Mouse (Mus musculus) c-Kit-positive CD71-positive TER-119-negative erythroid progenitor cells, embryonic 14.5 days (primary cell): Measurements from ENCODE around the gene Hoxa13.

Experiments
- DNase-seq: peaks from one replicate; pipeline ENCODE4 v3.0.0-alpha.2; 2013; ENCODE audit warnings: low read depth

Gene Hoxa13

GRCm38 (mm10) chr6:52260654-52261575, at the start of gene Hoxa13:
Hoxa13 (minus strand) TSS chr6:52260880.
- DNase-seq, result no peak

DNA sequence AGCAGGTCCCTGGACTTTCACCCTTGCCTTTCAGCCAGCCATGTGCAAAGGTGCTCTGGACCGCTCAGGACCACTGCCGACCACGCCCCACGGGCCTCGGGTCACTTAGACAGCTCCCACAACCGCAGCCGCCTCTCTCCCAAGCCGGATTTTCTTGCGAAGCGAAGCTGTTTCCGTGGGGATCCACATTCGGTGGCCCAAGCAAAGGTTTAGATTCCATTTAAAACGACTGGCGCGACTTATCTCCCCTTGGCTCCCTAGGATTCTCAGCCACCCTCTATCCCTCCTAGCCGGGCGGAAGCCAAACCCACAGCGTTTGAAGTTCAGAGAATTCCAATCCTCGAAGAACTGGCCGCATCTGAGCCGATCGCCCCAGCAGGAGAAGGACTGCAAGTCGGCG, 49.7 kb upstream of the Hoxa13 start:
- no peak for DNase-seq

- no peak for DNase-seq
Measured at GRCm38 (mm10) chr6:52309766-52310165, 49.1 kb upstream of the Hoxa13 start.

GRCm38 (mm10) chr6:52305877-52306389, 45.3 kb upstream of the Hoxa13 start:
- no peak for DNase-seq

DNA sequence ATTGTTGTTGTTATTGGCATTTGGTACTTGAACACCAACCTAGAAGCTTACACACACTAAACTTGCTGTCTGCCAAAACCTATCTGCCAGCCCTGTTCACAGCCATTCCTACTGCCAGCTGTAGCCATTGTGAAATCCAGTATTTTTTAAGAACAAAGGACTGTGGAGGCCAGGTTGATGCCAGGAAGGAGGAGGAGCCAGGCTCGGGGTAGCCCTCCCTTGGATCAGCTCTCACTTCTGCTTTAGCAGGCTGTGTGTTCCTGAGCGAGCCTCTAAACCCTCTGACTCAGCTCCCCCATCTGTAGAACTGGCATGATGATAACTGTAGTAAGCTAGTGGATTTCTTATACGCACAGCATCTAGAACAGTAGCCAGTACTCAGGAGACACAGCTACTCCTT, 42.7 kb upstream of the Hoxa13 start:
- no peak for DNase-seq

DNA sequence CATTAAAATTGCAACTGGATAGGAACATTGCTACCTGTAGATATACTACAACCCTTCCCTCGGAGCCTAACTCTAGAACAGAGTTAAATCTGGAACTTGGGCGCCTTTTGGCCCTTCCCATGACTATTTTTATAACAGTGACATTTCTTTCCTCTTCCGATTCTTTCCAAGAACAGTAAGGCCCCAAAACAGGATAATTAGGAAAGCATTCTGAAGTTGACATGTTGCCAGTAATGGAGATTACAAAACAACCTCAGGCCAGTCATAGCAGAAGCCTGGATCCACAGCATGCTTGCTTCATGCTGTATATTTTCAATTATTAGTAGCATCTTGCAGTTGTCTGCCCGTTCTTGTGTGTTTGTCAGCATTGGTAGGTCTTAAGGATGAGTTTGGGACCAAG, 40.1 kb upstream of the Hoxa13 start:
- no peak for DNase-seq

- no peak for DNase-seq
Measured at GRCm38 (mm10) chr6:52298511-52298910, 37.8 kb upstream of the Hoxa13 start.

- no peak for DNase-seq
Measured at GRCm38 (mm10) chr6:52294616-52295015, 33.9 kb upstream of the Hoxa13 start.

DNA sequence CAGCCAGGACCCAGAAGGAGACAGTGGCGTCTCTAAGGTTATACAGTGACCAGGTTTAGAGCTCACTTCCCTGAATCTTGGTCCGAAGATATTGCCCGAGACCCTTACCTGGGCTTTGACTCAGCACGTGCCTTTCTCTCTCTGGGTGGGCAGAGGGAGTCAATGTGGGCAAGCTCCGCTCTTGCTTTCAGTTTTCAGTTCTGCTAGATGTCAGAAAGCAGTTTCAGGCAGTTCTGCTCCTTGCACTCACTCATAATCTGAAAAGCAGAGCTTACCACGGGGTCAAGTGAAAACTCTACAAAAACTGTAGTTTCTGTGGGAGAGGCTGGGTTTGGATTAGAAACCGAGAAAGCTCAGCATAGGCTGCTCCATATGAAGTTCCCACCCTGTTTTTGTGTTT, 31.6 kb upstream of the Hoxa13 start:
- no peak for DNase-seq

- DNase-seq, result no peak
Measured at GRCm38 (mm10) chr6:52291021-52291860, 30.6 kb upstream of the Hoxa13 start.

- DNase-seq, result no peak
Measured at GRCm38 (mm10) chr6:52290186-52290585, 29.5 kb upstream of the Hoxa13 start.

GRCm38 (mm10) chr6:52283896-52284295, 23.2 kb upstream of the Hoxa13 start:
- no peak for DNase-seq

DNA sequence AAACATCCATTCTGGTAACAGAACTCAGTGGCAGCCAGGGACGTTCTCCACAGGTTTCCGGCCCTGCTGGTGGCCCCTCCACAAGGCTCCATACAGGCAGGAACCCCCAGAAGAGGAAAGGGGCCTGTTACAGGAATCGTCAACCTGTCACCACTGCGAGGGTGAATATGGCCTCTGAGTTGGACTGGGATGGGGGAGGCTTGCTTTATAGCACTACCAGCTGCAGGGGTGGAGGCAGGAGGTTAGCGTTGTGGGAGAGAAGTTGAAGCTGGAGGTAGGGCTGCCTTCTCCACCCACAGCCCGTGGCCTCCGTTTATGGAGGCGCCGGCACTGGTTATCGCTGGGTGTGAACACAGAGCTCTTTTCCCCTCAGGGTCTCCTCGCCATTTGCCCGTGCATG, 20.4 kb upstream of the Hoxa13 start:
- DNase-seq, result no peak

DNA sequence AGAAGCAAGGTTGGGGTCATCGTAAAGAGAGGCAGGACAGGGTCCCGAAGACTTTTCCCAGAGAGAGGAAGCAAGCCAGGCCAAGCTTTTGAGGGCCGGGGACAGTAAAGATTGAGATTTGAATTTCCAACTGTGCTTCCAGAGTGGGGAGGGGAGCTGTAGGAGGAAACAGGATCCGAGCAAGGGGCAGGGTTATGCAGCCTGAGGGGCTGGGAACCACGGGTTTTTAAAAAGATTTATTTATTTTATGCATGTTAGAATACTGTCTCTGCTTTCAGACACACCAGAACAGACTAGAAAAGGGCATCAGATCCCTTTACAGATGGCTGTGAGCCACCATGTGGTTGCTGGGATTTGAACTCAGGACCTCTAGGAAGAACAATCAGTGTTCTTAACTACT, 16.2 kb upstream of the Hoxa13 start:
- no peak for DNase-seq

GRCm38 (mm10) chr6:52276382-52276781, 15.7 kb upstream of the Hoxa13 start:
- DNase-seq, result no peak

- no peak for DNase-seq
Measured at GRCm38 (mm10) chr6:52275563-52276280, 15.0 kb upstream of the Hoxa13 start.

- DNase-seq, result no peak
Measured at GRCm38 (mm10) chr6:52274576-52274975, 13.9 kb upstream of the Hoxa13 start.

- DNase-seq, result no peak
Measured at GRCm38 (mm10) chr6:52273656-52274280, 13.1 kb upstream of the Hoxa13 start.

DNA sequence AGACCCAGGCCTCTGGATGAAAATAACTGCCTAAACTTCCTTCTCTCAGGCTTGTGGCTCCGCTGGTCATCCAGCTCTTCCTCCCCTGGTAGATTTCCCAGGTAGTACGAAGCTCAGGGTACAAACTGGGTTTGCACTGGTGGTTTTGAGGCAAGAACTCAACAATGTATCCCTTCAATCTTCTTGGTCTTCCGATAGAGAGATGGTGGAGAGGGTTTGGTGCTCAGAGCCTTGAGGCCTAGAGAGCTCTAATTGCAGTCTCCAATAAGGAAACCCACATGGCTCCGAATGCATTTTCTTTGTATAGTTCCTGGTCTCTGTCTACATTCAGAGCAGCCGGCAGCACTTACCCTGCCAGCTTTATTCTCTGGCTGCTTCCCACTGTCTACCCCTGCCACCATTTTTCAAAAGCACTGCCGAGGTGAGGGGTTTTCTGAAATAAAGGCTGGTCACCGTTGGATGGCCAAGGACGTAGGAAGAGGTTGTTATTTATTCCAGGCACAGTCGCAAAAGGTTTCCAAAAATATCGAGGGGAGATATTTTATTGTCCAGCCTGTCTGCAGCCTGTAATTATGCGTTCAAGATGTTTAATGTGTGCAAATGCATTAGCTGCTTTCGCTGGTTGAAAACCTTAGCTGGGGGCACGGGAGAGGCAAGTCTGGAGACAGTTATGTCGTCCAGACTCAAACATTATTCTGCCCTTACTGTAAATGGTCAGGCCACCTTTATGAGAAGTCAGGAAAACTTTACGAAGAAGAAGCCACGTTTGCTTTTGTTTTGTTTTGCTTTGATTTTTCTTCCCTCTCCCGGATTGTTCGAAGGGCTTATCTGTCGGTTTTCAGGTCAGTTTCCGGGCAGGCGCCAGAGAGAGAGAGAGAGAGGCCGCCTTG, 12.3 kb upstream of the Hoxa13 start:
- no peak for DNase-seq
